Mouse (Mus musculus) lung, adult 2 months (tissue): ENCODE measurements around the gene Olfr870. TPM values are rescaled to one million over a fixed set of nuclear protein-coding genes. Genes with fewer than 3 reads are reported as not detected.
"Not testable (repeated sequence)": the region's sequence is repeated elsewhere in the genome, so short reads cannot be mapped to it uniquely, and the experiment has no call there.

Experiments used
- DNase-seq: peaks from one replicate; pipeline ENCODE4 v3.0.0; 2022
- H3K4me1 ChIP-seq: fragments of 200-500 bp; 2 replicates; pipeline ENCODE4 v1.6.1; 2011; ENCODE audit warnings: low read length; ENCODE audit not compliant: control insufficient read depth, insufficient read depth
- H3K4me3 ChIP-seq: fragments of 200-500 bp; replicated peaks from 2 replicates; pipeline ENCODE3; 2011; ENCODE audit warnings: low read depth, mild to moderate bottlenecking, control low read depth, low read length; ENCODE audit errors: extremely low read depth
- CTCF ChIP-seq: fragments of 200-500 bp; IDR thresholded peaks from 2 replicates; pipeline ENCODE4 v1.5.1; 2011; ENCODE audit warnings: mild to moderate bottlenecking, low read length, control low read depth; ENCODE audit not compliant: insufficient read depth
- POLR2A ChIP-seq: fragments of 200-500 bp; IDR thresholded peaks from 2 replicates; pipeline ENCODE4 v1.6.1; 2011; ENCODE audit warnings: low read depth, mild to moderate bottlenecking, control low read depth, low read length, borderline replicate concordance; ENCODE audit errors: extremely low read depth
- WGBS: fragments of 180-500 bp; shearing (Covaris S2); methylation state at CpG from one replicate; pipeline ENCODE4 v1.1.7; 2018; 5-methylcytosine and 5-hydroxymethylcytosine counted together
- polyA plus RNA-seq: library from polyadenylated mRNA; depleted of rRNA; stranded (reverse); fragments of >200 nt; gene quantifications from 2 replicates; pipeline ENCODE4 v1.2.3, GENCODE M21; 2012; rRNA removed

The Olfr870 gene
- polyA plus RNA-seq, result not detected in 2 replicates

GRCm38 (mm10) chr9:20173957-20174356, at the start of gene Olfr870:
Gene Olfr870 (minus strand): TSS chr9:20174057.
- no peak for DNase-seq
- TF ChIP-seq CTCF, result no peak
- no peak for TF ChIP-seq POLR2A
- no peak within 1 kb of the TSS for H3K4me3 ChIP-seq
- WGBS, result 71% methylated on average over 2 of the region's 2 CpGs
- no peaks in the 10 kb centered on the region for H3K4me1 ChIP-seq

DNA sequence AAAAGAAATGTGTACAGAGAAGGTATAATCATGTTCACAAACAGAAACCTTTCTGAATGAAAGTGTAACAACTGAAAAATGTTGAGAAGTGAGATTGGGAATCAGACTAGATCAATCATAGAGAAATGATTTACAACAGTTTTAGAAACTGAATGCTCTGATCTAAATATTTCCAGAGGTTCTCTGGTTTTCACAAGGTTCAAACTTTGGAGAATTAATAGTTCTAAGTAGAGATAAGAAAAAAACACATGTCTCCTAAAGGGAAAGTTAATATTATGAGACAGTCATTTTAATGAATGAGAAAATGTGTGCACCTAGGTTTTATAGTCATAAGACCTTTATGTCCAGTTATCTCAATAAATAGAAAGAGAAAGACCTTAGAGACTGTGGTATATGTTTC, 38.0 kb upstream of the Olfr870 start, which contains the start of gene Olfr871:
Gene Olfr871 (plus strand): TSS at position 301 of the 400 bp plus-strand sequence.
- TF ChIP-seq CTCF (no peak), POLR2A (no peak)
- Histone ChIP-seq H3K4me1 (no peaks in the 10 kb centered on the region), H3K4me3 (no peak within 1 kb of the TSS)
- no peak for DNase-seq

- TF ChIP-seq CTCF (no peak), POLR2A (no peak)
- DNase-seq, result no peak
- WGBS, result 42% methylated on average over 2 of the region's 2 CpGs
- Histone ChIP-seq H3K4me3 (no peak overlapping the region), H3K4me1 (no peaks in the 10 kb centered on the region)
Measured at GRCm38 (mm10) chr9:20211477-20211876, 37.6 kb upstream of the Olfr870 start.

DNA sequence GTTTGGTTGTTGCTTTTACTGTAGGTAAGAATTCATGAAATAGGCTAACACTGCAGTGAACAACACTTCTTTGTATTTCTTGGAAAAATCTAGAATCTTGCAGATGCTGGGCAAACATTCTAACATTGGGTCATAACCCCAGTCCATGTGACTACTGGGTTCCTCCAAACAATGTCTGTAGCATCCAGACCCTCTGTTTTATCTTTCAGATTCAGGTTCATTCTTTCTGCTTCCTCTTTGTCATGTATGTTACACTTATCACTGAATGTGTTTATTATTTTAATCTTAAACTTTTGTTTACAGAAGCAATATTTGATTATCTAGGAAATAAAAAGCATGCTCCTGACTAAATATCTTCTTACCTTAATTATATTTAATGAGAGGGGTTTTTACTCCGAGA, 37.0 kb upstream of the Olfr870 start:
- WGBS, result 43% methylated on average over 1 of the region's 1 CpGs

GRCm38 (mm10) chr9:20203413-20203984, 29.6 kb upstream of the Olfr870 start:
- H3K4me1 ChIP-seq, H3K4me3 ChIP-seq: not testable (repeated sequence)
- 81% methylated on average over 7 of the region's 7 CpGs for WGBS

More for the DNA sequence above, 37.0 kb upstream of the Olfr870 start:
- TF ChIP-seq CTCF, result no peak
- no peak for TF ChIP-seq POLR2A
- no peak for DNase-seq
- no peaks in the 10 kb centered on the region for H3K4me1 ChIP-seq
- no peak overlapping the region for H3K4me3 ChIP-seq

GRCm38 (mm10) chr9:20202131-20202530, 28.3 kb upstream of the Olfr870 start:
- no peak overlapping the region for H3K4me3 ChIP-seq
- 58% methylated on average over 1 of the region's 1 CpGs for WGBS
- H3K4me1 ChIP-seq, result no peaks in the 10 kb centered on the region
- DNase-seq, result no peak
- no peak for TF ChIP-seq CTCF
- no peak for TF ChIP-seq POLR2A

More at GRCm38 (mm10) chr9:20203413-20203984, 29.6 kb upstream of the Olfr870 start:
- not testable (repeated sequence) for DNase-seq

- TF ChIP-seq CTCF (no peak), POLR2A (no peak)
- no peak for DNase-seq
- no peaks in the 10 kb centered on the region for H3K4me1 ChIP-seq
- no peak overlapping the region for H3K4me3 ChIP-seq
- WGBS, result 55% methylated on average over 5 of the region's 5 CpGs
Measured at GRCm38 (mm10) chr9:20179463-20179862, 5.6 kb upstream of the Olfr870 start.

DNA sequence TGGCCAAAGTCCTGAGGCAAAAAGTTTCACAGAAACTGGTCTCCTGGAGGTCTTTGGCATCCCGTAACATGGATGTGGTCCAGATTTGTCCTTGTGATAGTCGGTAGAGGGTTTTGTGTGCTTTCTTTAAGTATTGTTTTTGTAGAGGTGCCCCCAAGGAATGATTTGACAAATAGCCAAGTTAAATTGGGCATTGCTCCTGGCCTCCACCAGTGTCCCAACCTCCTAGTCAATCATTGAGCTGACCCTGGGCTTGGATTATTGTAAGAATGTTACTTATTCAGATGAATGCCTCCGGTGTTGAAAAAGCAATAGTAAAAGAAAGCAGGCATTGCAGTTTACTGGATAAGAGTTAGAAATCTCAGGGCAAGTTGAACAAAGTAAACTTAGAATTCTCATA, 24.2 kb downstream of the Olfr870 start:
- TF ChIP-seq CTCF (no peak), POLR2A (no peak)
- no peaks in the 10 kb centered on the region for H3K4me1 ChIP-seq
- DNase-seq, result no peak
- WGBS, result 88% methylated on average over 3 of the region's 3 CpGs
- H3K4me3 ChIP-seq, result no peak overlapping the region

- WGBS, result 64% methylated on average over 2 of the region's 2 CpGs
Measured at GRCm38 (mm10) chr9:20128709-20129108, 45.1 kb downstream of the Olfr870 start, which contains the start of gene Olfr869. Gene Olfr869 (plus strand): TSS chr9:20129009.

More at GRCm38 (mm10) chr9:20128709-20129108, 45.1 kb downstream of the Olfr870 start, which contains the start of gene Olfr869:
- no peak within 1 kb of the TSS for H3K4me3 ChIP-seq
- TF ChIP-seq CTCF, result no peak
- no peak for TF ChIP-seq POLR2A
- DNase-seq, result no peak
- H3K4me1 ChIP-seq, result no peaks in the 10 kb centered on the region

Other genes with a start within 250 kb of the Olfr870 start
- gene Olfr866, start 146.0 kb downstream of the Olfr870 start, polyA plus RNA-seq, result not detected in 2 replicates
- not detected in 2 replicates for gene Olfr867, start 116.5 kb downstream of the Olfr870 start, polyA plus RNA-seq
- not detected in 2 replicates for gene Olfr868, start 75.4 kb downstream of the Olfr870 start, polyA plus RNA-seq
- not detected in 2 replicates for gene Olfr869, start 45.0 kb downstream of the Olfr870 start, polyA plus RNA-seq
- gene Olfr871, start 38.1 kb upstream of the Olfr870 start, polyA plus RNA-seq, result not detected in 2 replicates
- not detected in 2 replicates for gene Olfr872, start 63.1 kb upstream of the Olfr870 start, polyA plus RNA-seq
- not detected in 2 replicates for gene Olfr39, start 108.3 kb upstream of the Olfr870 start, polyA plus RNA-seq
- gene Olfr873, start 124.5 kb upstream of the Olfr870 start, polyA plus RNA-seq, result not detected in 2 replicates
- not detected in 2 replicates for gene Olfr18, start 162.0 kb upstream of the Olfr870 start, polyA plus RNA-seq
- 3.3 and 5.4 TPM in 2 replicates for gene Zfp560, start 211.1 kb upstream of the Olfr870 start, polyA plus RNA-seq